Mouse (Mus musculus): Measurements from ENCODE around the gene Il12a.

Il12a gene

DNA sequence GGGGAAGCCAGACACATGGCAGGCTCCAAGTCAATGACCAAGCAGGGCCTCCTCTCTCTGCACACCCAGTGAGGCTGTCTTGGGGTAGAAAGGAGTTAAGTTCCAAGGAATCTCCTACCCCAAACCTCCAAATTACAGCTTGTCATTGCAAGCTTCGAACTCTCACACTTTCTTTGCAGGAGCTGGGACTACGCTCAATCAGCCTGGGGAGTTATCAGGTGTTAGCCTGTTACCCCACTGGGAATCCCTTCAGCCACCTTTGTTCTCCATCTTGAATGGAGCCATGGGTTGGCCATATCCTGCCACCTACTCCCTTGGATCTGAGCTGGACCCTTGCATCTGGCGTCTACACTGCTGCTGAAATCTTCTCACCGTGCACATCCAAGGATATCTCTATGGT lies at the start of gene Il12a:
Gene Il12a (plus strand): TSS at position 301 of the 400 bp plus-strand sequence.
- no peak for DNase-seq (ENCODE audit: low read depth, low spot score)

DNA sequence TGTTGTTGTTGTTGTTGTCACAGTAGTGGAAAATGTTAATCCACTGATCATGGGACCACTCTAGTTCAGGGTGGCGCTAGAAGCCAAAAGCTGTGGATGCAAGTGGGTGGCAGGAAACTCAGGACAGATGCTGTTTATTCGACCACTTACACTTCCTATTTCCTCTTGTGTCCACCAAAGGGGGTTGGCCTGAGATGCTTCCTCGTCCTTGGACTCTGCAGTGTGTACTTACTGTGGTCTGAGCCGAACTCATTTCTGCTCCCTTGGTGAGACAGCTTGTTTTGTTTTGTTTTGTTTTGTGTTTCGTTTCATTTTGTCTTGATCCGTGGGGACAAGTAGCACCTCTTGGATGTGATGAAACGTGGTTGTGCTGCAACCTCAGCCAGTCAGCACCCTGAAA lies 47.5 kb upstream of the Il12a start:
- DNase-seq (ENCODE audit: low read depth, low spot score): no peak

DNA sequence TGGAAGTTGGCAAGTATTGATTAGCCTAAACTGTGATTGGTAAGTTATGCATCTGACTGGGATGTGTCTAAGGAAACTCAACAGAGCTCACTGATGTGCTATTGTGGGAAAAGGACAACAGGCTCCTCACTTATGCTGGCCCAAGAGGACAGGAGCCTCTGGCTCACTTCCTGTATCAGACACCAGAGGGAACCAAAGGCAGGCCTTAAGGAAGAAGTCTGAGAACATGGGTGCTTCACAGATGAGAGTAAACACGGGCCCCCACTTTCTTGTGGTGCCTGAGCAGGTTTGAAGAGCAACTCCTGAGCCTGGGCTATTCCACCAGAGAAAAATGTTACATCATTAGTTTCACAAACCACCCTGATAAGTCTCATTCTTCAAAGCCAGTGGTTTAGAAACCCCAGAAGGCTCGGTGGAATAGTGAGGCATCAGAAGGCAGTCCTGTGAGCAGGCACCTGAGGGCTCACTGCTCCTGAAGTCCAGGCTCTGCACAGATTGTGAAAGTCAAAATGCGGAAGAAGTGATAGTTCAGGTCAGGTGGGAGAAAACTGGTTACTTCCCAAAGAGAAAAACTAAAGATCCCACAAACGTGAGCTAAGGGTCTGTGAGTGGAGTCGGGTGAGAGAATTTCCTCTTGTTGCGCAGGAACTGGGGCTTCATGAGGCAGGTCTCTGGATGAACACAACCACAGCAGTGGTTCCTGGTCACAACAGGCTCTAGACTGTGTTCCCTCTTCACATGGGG lies 43.9 kb upstream of the Il12a start:
- no peak for DNase-seq (ENCODE audit: low read depth, low spot score)

DNA sequence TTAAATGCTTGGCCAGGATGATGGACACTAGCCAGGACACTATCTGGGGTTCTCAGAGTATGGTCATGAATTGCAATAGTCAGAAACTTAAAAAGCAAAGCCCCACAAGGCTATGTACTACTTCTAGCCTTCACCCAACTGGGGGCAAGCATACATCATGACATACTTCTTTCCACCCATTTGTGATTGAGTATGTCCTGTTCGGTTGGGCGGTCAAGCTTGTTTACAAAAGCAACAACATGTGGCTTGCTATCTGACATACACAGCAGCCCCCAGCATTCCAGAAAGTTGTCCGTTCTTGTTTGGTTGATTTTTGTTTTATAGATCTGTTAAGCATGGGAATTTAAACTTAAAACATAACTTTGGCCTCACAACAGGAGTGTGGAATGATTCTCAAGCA lies 43.2 kb upstream of the Il12a start:
- no peak for DNase-seq (ENCODE audit: low read depth, low spot score)

DNA sequence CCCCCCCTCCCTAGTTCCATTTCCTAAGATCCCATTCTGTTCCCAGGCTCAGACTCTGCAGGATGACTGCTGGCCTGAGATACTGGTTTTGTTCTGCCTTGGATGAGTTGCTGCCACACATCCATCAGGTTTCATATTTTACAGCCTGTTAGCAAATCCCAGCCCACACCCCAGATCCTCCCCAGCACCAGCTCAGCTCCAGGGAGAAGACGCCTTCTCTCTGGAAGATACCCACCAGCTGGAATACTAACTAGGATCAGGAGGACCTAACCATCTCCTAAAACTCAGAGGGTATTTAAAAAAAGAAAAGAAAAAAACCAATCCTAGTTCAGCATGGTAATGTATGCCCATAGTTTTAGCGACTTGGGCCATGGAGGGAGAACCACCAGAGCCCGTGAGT lies 40.2 kb upstream of the Il12a start:
- no peak for DNase-seq (ENCODE audit: low read depth, low spot score)

DNA sequence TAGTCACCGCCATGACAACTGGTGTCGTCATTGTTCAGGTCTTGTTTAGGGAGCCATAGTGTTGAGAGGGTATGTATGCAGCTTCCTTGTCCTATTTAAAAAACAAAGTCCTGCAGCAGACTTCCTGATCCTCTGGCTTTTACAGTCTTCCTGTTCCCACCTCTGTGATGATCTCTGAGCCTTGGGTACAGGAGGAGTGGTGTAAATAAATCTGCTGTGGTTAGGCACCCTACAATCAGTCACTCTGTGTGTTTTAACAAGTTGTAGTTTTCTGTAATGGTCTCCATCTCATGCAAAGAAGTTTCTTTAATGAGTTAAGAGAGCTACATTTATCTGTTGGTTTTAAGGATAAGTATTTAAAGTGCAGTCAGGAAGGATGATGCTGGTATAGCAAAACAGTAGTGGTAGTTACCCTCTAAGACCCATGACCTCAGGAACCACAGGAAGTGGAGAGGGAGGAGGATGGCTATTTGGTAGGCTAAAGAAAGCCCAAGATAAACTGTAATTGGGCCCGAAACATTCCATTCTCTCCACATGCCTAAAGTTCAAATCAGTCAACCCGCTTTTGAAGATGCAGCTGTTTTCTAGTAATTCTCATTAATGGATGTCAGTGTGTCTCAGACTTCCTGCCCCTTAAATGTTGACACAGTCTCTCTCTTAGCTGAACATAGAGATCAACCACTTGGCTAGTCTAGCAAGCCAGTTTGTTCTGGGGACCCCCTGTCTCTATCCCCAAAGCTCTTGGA lies 33.7 kb upstream of the Il12a start:
- no peak for DNase-seq (ENCODE audit: low read depth, low spot score)

DNA sequence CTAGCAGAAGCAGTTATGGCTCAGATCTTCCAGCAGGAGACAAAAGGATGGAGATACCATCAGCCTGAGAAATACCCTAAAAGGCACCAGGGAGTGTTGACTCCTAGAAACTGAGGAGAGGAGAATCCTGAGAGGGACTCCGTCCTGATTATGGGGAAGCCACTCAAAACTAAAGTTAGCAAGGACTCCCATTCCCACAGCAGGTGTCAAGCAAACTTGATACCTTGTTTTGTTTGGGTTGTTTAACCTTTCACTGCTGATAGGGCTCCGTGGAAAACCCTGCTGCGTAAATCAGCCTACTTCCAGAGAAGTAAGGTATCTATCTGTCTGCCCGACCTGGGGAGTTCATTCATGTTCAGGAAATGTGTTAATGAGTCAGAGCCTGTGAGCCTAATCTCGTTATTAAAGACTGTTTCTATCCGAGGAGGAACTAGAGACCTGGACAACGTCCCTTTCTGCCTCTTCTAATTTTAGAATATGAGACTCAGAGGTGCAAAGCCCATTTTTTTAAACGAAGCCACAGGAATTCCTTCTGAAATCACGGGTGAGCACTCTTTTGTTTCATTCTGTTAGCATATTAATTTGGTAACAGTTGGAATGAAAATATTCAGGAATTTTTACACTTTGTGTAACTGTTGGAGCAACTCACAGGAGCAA lies 32.7 kb upstream of the Il12a start:
- no peak for DNase-seq (ENCODE audit: low read depth, low spot score)

DNA sequence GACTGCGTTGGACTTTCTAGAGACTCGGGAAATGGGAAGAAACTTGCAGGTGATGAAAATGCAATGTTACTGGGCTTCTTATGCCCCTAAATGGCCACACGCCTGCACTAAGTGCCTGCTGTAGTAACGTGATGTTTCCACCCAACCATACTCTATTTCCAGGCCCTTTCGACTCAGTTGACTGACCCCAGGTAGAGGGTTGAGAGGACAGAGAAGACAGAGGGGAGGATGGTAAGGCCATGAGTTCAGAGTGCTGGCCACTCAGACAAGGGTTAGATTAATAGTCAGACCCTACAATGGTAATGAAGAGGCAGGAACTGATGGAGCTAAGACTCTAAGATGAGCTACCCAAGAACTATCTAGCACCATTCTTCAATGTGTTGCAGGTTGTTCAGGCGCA lies 30.4 kb upstream of the Il12a start:
- DNase-seq (ENCODE audit: low read depth, low spot score): no peak

DNA sequence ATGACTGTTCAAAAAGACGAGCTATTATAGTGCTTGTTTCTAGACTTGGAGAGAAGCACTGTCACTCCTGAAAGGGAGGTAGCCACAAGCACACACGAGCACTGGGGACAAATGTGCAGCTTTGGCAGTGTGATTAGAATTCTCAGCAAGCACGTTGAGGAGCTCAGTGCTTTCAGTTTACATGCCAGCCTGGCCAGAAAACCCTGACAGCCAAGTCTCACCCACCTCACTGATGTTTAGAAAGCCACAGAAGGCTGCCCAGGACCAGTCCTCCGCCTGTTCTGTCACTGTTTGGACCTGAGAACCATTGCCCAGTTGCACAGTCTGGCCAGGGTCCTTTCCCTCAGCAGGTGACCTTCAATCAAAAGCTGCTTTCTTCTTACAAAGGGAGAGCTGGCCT lies 29.9 kb upstream of the Il12a start:
- no peak for DNase-seq (ENCODE audit: low read depth, low spot score)

DNA sequence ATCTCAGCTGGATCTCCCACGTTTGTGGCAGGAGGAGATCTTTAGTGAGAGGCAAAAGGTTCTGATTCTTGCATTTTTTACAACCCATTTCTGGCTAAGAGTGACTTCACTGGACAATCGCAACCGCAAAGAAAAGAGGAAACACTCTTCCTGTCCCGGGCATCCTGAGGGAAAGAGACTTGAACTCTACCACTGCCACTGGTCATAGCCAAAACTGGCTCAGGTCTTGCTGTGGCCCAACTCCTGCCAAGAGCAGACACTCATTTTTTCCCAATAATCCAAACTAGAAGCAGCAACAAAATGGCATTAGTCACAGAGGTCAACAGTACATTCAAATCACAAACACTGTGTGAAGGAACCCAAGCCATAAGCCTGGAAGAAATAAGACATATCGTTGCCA lies 28.1 kb upstream of the Il12a start:
- no peak for DNase-seq (ENCODE audit: low read depth, low spot score)

DNA sequence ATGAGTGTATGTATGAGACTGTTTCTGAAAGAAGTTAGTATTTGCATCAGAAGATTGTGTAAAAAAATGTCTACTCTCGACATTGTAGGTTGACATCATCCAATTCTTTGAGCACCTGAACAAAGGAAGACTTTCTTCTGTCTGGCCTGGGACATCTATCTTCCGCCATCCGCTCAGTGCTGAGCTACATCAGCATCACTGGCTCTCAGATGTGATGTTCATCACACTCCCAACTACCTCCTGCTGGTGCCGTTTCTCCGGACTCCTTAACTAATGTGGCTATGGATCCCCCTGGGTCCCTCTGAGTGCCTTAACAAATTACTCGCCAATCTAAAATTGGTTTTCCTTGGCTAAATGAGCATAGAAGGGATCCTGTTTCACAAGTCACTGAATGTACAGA lies 26.1 kb upstream of the Il12a start:
- no peak for DNase-seq (ENCODE audit: low read depth, low spot score)

DNA sequence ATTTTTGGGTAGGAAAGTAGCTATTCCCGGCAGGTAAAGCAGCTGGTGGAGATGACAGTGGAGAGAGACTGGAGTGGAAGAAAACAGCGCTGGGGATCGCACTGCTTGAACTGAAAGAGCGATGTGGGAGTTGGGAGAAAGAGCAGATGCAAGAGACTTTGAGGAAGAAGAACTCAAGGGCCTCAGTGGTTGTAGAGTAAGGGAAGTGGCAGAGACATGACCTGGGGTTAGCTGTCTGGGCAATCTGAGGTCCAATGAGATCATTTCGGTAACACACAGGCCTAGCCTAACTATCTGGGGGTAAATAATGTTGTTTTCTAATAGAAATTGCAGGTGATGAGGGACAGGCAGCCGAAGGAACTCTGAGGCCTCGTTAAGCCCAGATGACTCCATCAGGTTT lies 24.1 kb upstream of the Il12a start:
- no peak for DNase-seq (ENCODE audit: low read depth, low spot score)

DNA sequence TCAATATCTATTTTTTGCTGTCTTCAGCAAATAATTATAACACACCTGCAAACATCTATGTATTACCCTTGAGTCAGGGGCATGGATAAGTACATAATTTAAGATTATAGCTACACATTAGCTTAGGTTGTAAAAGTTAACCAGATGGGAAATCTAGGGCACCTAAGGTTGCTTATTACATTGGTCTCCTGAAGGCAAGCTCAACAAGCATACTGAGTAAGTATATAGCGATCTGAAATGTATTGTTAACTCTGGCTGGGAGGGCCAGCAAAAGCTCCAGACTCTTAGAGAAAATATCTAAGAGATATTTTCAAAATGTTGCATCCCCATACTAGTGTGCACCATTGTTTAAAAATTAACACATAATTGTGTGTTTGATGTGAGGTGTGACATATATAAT lies 22.6 kb upstream of the Il12a start:
- no peak for DNase-seq (ENCODE audit: low read depth, low spot score)

DNA sequence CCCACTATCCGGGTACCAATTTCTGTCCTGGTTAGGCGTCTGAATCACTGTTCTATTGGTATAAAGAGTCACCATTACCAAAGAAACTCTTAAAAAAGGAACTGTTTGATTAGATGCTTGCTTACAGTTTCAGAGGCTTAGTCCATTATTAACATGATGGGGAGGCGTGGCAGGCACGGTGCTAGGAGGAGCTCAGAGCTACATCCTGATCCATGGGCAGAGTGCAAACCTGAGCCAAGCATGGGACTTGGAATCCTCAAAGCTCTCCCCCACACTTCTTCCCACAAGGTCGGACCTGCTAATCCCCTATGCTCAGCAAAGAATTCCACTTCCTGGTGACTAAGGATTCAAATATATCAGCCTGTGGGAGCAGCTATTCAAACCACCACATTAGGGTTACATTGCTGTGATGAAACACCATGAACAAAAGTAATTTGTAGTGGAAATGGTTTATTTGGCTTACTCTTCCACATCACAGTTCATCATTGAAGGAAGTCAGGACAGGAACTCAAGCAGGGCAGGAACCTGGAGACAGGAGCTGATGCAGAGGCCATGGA lies 20.9 kb upstream of the Il12a start:
- no peak for DNase-seq (ENCODE audit: low read depth, low spot score)

DNA sequence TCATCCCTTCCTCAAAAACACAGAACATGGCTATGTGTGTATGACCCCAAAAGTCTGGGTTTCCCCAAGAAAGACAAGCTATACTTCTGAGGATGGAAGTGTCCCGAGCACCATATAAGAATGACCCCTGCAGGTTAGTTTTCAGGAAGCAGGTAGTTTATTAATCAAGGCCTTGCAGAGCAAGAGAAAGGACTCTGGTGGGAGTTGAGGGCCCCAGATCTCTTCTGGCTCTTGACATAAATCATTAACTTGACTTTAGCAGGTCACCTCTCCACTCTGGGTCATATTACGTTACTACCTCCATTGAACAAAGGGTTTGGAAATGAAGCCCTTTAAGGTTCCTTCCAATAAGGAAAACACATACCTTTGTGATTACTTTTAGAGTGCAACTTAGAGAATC lies 15.7 kb upstream of the Il12a start:
- DNase-seq (ENCODE audit: low read depth, low spot score): no peak

DNA sequence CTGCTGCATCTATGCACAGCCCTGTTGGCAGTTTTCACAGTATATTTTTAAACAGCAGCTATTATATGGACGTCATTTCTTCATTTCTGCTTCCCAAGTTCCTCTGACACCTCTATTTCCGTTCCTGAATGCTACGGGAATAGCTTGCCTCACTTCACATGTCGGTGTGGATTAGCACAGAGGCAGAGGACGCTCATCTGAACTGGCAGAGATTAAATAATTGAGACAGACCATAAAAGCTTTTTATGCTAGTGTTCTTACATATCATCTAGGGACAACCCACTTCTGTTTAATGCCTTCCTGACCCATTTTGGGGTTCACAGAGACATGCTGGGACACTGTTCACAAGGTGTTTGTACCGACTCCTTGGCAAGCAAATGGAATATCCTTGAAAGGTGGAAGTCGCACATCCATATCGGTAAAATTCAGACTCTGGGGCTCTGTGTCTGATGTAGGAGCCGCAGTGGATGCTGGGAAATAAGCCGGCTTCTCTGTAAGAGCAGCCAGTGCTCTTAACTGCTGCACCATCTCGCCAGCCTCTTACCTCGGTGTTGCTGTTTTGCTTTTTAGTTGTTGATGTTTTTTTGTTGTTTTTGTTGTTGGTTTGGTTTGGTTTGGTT lies 15.1 kb upstream of the Il12a start:
- peak; percentile 84 for DNase-seq (ENCODE audit: low read depth, low spot score)

DNA sequence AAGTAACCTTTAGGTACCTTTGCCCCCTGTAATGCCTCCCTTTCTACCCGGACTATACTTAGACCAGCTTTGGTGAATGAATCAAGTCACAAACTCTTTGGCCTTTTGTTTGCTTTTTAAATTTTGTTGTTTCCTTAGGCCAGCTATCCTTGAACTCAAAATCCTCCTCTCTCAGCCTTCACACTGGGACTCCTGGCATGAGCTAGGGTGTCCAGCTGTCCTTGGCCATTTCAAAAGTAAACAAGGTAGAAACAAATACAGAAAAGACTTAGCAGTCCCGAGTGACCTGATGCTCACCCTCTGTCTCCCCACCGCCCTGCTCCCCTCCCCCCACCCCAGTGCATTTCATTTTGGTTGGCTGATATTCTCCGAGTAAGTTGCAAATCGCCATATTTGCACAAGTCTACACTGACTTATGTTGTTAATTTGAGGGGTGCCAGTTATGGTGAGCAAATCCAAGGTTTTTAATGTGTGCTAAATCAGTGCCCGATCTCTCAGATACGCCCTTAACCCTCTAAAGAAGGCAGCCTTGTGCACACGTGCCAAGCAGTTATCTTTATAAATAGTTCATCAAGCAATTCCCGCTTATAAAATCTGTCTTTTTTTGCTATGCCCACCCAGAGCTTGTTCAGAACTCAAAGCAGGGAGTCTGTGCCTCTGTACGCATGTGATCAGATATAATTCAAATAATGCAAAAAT lies 14.3 kb upstream of the Il12a start:
- no peak for DNase-seq (ENCODE audit: low read depth, low spot score)

DNA sequence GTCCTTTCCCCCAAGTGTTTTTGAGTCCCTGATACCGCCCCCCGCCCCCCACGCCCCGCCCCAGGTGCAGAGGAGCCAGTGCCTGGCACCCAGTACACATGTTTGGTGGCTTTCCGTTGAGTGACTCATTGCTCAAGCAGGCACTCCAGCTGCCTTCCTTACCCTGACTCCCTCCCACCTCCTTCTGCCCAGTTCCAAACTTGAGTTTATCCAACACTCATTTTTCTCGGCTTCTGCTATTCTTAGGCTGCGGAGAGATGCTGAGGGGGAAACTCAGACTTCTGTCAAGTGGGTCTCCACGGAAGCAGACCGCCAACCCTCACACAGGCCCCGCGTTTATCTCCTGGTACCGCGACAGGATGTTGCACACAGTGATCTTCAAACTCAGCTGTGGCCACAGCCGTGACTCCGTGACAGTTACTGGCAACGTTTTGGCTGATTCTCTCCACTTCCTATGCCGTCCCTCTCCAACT lies 13.6 kb upstream of the Il12a start:
- DNase-seq (ENCODE audit: low read depth, low spot score): peak; percentile 96

DNA sequence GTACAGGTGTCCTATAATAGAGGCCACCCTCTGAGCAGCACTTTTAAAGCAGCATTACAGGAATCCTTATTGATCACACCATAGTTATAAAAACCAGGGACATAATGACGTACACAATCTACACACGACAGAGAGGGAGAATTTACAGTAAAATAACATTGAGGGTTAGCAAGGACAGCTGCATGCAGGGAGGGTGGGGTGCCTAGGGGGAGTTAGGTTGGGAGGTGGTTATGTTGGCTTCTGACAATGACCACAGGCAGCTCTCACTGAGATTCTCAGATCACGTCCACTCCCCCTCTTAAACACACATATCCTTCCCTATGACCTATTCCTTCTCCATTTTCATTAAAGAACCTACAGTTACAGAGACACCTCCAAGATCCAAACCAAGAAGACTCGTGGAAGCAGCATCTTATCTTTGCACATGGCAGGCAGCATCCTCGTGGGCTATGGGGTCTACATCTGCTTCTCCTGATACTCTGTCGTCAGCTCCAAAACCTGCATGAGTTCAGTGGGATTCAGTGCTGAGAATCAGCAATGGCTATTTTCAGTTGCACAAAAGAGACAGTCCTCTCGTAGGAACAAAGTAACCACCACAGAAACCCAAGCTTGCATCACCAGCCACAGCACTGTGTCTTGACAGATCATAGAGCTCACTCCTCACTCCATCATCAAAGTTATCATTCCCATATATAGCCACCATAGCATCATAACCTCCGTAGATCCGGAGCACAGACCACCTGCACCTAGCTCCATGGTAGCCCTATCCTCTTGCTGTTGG lies 11.4 kb upstream of the Il12a start:
- DNase-seq (ENCODE audit: low read depth, low spot score): no peak

DNA sequence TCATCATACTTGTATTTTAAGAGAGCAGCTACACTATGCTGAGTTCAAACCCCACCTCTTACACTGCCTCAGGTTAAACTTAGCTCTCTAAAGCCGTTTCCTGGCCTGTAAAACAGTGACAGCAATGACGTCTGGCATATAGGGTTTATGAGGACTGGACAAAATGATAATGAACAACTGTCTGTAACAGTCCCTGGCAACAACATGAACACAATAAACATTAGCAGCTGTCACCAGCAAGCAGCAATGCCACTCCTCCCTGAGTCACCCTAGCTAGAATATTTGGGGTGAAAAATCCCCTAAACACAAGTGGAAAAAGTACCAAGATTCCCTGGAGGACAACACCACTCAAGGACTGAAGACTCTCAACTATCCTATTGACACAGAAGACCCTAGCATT lies 6.9 kb upstream of the Il12a start:
- no peak for DNase-seq (ENCODE audit: low read depth, low spot score)

DNA sequence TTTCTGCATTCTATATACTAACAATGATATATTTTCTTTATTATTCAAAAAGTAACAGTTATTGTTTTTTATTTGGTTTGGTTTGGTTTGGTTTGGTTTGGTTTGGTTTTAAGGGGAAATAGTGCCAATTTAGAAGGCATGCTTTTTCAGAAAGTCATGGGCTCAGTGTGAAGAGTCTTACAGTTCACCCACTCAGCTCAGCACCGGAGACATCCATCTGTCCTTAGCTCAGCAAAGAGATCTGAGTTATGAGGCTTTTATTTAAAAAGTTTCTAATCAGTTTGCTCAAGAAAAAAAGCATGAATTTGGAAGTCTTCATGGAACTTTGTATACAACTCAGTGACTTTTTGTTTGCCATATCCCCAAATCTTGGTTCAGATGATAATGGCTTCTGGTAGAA lies 6.2 kb upstream of the Il12a start:
- no peak for DNase-seq (ENCODE audit: low read depth, low spot score)
